Mouse (Mus musculus) midbrain, embryonic 11.5 days (tissue): Measurements from ENCODE around the gene Ros1. TPM values are rescaled to one million over a fixed set of nuclear protein-coding genes. Genes with fewer than 3 reads are reported as not detected.

Source experiments
- ATAC-seq: fragments of 200-750 bp; cut with Nextera tagmentation; 2 replicates; pipeline ENCODE4 v1.8.0; 2017; ENCODE audit warnings: moderate TSS enrichment, moderate library complexity; ENCODE audit not compliant: low FRiP score
- DNase-seq: peaks from one replicate; pipeline ENCODE4 v3.0.0; 2015; ENCODE audit warnings: low spot score; ENCODE audit errors: missing footprints
- H3K27ac ChIP-seq: fragments of 300-500 bp; sonication (generic); 2 replicates; pipeline ENCODE4 v1.5.1; 2014; ENCODE audit warnings: low read depth, low read length
- H3K27me3 ChIP-seq: fragments of 300-500 bp; sonication (generic); 2 replicates; pipeline ENCODE4 v1.6.1; 2014; ENCODE audit warnings: mild to moderate bottlenecking, low read length, moderate library complexity, mixed read lengths; ENCODE audit not compliant: control insufficient read depth, insufficient read depth
- H3K36me3 ChIP-seq: fragments of 300-500 bp; sonication (generic); 2 replicates; pipeline ENCODE4 v1.6.1; 2014; ENCODE audit warnings: mild to moderate bottlenecking, low read length, moderate library complexity, mixed read lengths; ENCODE audit not compliant: control insufficient read depth, insufficient read depth
- H3K4me1 ChIP-seq: fragments of 300-500 bp; sonication (generic); 2 replicates; pipeline ENCODE4 v1.6.1; 2014; ENCODE audit warnings: low read length; ENCODE audit not compliant: control insufficient read depth, insufficient read depth
- H3K4me2 ChIP-seq: fragments of 300-500 bp; sonication (generic); 2 replicates; pipeline ENCODE4 v1.6.1; 2014; ENCODE audit warnings: mild to moderate bottlenecking, moderate library complexity
- H3K4me3 ChIP-seq: fragments of 300-500 bp; sonication (generic); 2 replicates; pipeline ENCODE4 v1.5.1; 2014; ENCODE audit warnings: low read depth, low read length
- H3K9ac ChIP-seq: fragments of 300-500 bp; sonication (generic); 2 replicates; pipeline ENCODE4 v1.6.1; 2014; ENCODE audit warnings: low read length
- H3K9me3 ChIP-seq: fragments of 300-500 bp; sonication (generic); 2 replicates; pipeline ENCODE4 v1.6.1; 2016; ENCODE audit warnings: low read length; ENCODE audit not compliant: control insufficient read depth
- WGBS: fragments of 180-500 bp; shearing (Covaris S2); extraction: QIAGEN DNeasy Blood & Tissue Kit; methylation state at CpG from one replicate; pipeline ENCODE4 v1.1.7; 2014; 5-methylcytosine and 5-hydroxymethylcytosine counted together
- polyA plus RNA-seq: library from polyadenylated mRNA; unstranded; fragments of >200 nt; fragmentation: Nextera tagmentation; extraction: Ambion mirVana; gene quantifications from 2 replicates; pipeline ENCODE4 v1.2.1, GENCODE M21; 2014

Ros1 gene
- polyA plus RNA-seq, 1 experiment from 2014 or later = not detected

GRCm38 (mm10) chr10:52232196-52233176 lies 37.4 kb upstream of the Ros1 start:
- WGBS = 11% methylated on average over 21 of the region's 21 CpGs
- H3K27me3 ChIP-seq = no peaks in the 10 kb centered on the region
- H3K9me3 ChIP-seq = no peaks in the 10 kb centered on the region
- H3K4me3 ChIP-seq = peak overlapping the region; percentile 72
- DNase-seq (peak; percentile 91), ATAC-seq (peak; percentile 14)
- H3K27ac ChIP-seq = no peak overlapping the region
- peak overlapping the region; percentile 61 for H3K4me2 ChIP-seq
- H3K36me3 ChIP-seq = no peaks in the 10 kb centered on the region
- no peak overlapping the region; the same call in 1 of the 2 replicates for H3K9ac ChIP-seq
- H3K4me1 ChIP-seq = peaks cover 5% of the 10 kb centered on the region; the same call in 1 of the 2 replicates

- no peak overlapping the region for H3K27ac ChIP-seq
- H3K4me3 ChIP-seq = no peak overlapping the region
- H3K4me1 ChIP-seq = no peaks in the 10 kb centered on the region
- no peaks in the 10 kb centered on the region for H3K9me3 ChIP-seq
- ATAC-seq (no peak), DNase-seq (no peak)
- no peaks in the 10 kb centered on the region for H3K36me3 ChIP-seq
- WGBS = 89% methylated on average over 3 of the region's 3 CpGs
- no peak overlapping the region for H3K9ac ChIP-seq
- no peak overlapping the region for H3K4me2 ChIP-seq
- no peaks in the 10 kb centered on the region for H3K27me3 ChIP-seq
These were observed 24.6 kb upstream of the Ros1 start for GRCm38 (mm10) chr10:52219600-52219999.

DNA sequence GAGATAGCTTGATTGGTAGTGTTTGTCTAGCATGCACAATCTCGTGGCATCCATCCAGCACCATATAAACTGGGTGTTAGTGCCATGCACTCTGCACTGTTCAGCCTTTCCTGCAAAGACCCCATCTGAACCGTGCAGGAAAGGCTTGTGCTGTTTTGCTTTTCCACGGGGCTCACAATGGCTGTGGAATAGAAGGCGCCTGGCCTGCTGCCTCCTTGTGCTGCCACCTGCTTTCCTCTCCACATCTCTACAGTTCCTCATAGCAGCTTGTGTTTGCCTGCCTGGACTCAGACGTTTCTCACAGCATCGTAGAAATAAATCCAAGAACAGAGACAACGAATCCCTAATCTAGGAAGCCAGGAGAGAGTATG lies 22.5 kb upstream of the Ros1 start:
- H3K36me3 ChIP-seq = no peaks in the 10 kb centered on the region

DNA sequence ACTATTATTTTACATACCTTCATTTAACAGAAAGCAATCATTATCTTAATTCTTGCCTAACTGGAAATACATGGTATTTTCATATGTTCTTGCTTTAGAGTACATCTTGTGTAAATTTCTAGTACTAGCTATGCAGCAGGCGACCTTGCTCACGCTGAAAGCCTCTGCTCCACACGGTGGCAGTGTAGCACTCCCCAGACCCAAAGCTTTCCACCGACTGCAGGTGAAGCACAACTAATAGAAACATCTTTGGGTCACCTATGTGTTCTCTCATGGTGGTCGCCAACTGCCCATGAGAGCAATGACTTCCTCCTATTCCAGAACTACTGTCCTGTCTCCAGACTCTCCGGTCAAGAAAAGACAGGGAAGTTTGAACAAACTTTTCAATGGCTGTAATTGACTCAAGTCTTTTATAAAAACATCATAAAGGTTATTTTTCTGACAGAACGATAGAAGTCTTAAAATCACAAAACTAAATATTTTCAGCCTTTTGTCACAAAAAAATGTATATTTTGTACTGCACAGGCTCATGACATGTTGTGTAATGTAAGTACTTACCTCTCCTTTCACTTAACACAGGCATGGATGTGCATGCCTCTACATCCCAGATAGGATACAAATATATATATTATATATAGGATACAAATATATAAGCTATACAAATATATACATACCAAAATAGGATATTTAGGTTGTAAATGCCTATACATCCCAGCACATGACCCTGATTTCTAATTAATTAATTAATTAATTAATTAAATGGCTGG lies 21.9 kb upstream of the Ros1 start:
- peak; percentile 90 for DNase-seq
- H3K9ac ChIP-seq = no peak overlapping the region
- H3K4me2 ChIP-seq = no peak overlapping the region
- 27% methylated on average over 7 of the region's 7 CpGs for WGBS
- no peaks in the 10 kb centered on the region for H3K27me3 ChIP-seq
- no peak overlapping the region for H3K27ac ChIP-seq
- ATAC-seq = 0 out of 2 replicates have a peak, but pooled peaks have one; percentile 57
- H3K36me3 ChIP-seq = no peaks in the 10 kb centered on the region
- no peak overlapping the region for H3K4me3 ChIP-seq
- no peaks in the 10 kb centered on the region for H3K4me1 ChIP-seq
- no peaks in the 10 kb centered on the region for H3K9me3 ChIP-seq

More for the DNA sequence above, 22.5 kb upstream of the Ros1 start:
- 0 out of 2 replicates have a peak, but pooled peaks have one; percentile 11 for ATAC-seq
- H3K27me3 ChIP-seq = no peaks in the 10 kb centered on the region
- H3K9me3 ChIP-seq = no peaks in the 10 kb centered on the region
- H3K27ac ChIP-seq = no peak overlapping the region
- 53% methylated on average over 7 of the region's 7 CpGs for WGBS
- no peaks in the 10 kb centered on the region for H3K4me1 ChIP-seq
- no peak overlapping the region for H3K4me3 ChIP-seq
- DNase-seq = peak; percentile 83
- H3K9ac ChIP-seq = no peak overlapping the region
- no peak overlapping the region for H3K4me2 ChIP-seq

DNA sequence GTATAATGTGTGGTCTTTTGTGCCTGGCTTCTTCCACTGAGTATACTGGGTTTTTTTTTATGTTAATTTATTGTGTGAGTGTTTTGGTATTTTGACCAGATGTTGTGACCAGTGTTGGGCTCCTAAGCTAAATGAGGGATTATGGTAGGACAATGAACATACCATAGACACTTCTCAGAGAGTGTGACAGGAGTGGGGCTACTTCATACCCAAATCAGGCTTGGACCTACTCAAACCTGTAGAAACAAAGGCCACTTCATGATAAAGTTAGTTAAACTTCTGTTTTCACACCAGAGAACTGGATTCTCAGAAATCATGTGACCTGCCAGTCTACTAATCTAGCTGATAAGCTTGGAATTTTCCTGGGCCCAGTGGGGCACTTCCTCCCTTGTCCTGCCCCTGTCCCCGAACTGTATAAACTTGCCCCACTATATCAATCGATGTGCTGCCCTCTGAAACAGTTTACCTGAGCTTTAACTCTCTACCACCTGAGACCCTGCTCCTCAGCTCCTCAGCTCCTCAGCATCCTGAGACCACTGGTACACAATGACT lies 20.3 kb upstream of the Ros1 start:
- Histone ChIP-seq H3K9ac (no peak overlapping the region), H3K9me3 (no peaks in the 10 kb centered on the region), H3K4me1 (no peaks in the 10 kb centered on the region), H3K4me3 (no peak overlapping the region), H3K27me3 (no peaks in the 10 kb centered on the region), H3K4me2 (no peak overlapping the region), H3K27ac (no peak overlapping the region), H3K36me3 (no peaks in the 10 kb centered on the region)
- ATAC-seq = no peak
- 82% methylated on average over 2 of the region's 2 CpGs for WGBS
- DNase-seq = no peak

- Histone ChIP-seq H3K27ac (no peak overlapping the region), H3K4me1 (no peaks in the 10 kb centered on the region), H3K36me3 (no peaks in the 10 kb centered on the region), H3K9me3 (no peaks in the 10 kb centered on the region), H3K4me3 (no peak overlapping the region), H3K9ac (no peak overlapping the region), H3K4me2 (no peak overlapping the region), H3K27me3 (no peaks in the 10 kb centered on the region)
- DNase-seq = no peak
- ATAC-seq = no peak
- 81% methylated on average over 2 of the region's 2 CpGs for WGBS
These were observed 9.0 kb upstream of the Ros1 start for GRCm38 (mm10) chr10:52204006-52204405.

DNA sequence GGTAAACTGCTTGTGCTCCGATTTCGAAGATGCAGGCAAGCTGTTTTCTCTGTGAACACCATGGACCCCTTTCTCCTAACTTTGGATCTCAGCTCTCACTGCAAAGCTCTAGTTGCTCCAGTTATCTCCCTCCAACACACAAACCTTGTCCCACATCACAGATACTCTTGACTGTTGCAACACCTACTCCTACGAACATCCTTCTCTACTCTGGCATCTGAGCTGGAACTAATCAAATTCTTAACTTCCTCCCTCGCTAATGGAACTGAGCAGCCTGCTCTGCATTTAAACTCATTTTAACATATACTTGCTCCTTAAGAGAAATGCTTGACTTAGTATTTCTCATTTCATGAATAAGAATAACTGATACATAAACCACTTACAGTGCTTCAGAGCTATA lies 9.1 kb downstream of the Ros1 start:
- Histone ChIP-seq H3K4me3 (no peak overlapping the region), H3K4me1 (no peaks in the 10 kb centered on the region), H3K27ac (no peak overlapping the region), H3K9me3 (no peaks in the 10 kb centered on the region), H3K4me2 (no peak overlapping the region), H3K36me3 (no peaks in the 10 kb centered on the region), H3K27me3 (no peaks in the 10 kb centered on the region), H3K9ac (no peak overlapping the region)
- WGBS = 88% methylated on average over 4 of the region's 4 CpGs
- ATAC-seq (no peak), DNase-seq (peak; percentile 17)

- 87% methylated on average over 3 of the region's 3 CpGs for WGBS
- H3K9ac ChIP-seq = no peak overlapping the region
- no peak overlapping the region for H3K4me3 ChIP-seq
- H3K27ac ChIP-seq = no peak overlapping the region
- no peaks in the 10 kb centered on the region for H3K27me3 ChIP-seq
- no peaks in the 10 kb centered on the region for H3K36me3 ChIP-seq
- no peak overlapping the region for H3K4me2 ChIP-seq
- H3K9me3 ChIP-seq = no peaks in the 10 kb centered on the region
- H3K4me1 ChIP-seq = no peaks in the 10 kb centered on the region
- ATAC-seq (no peak), DNase-seq (peak; percentile 23)
These were observed 12.2 kb downstream of the Ros1 start for GRCm38 (mm10) chr10:52182878-52183277.
